Mouse (Mus musculus) myocyte (in vitro differentiated cells): Measurements from ENCODE around the gene Tinf2.
A peak's percentile ranks its signal among the peaks of the same experiment; 100 is the strongest.

ENCODE experiments used
- CEBPB ChIP-seq: IDR thresholded peaks from 2 replicates; pipeline ENCODE4 v1.6.1; 2011; ENCODE audit warnings: mild to moderate bottlenecking, moderate library complexity; ENCODE audit not compliant: poor library complexity, insufficient read depth, severe bottlenecking
- E2F4 ChIP-seq: IDR thresholded peaks from one replicate; pipeline ENCODE4 v1.6.1; 2011; ENCODE audit warnings: mild to moderate bottlenecking, control low read depth, moderate library complexity; ENCODE audit not compliant: insufficient read depth
- MAX ChIP-seq: IDR thresholded peaks from one replicate; pipeline ENCODE4 v1.6.1; 2011; ENCODE audit warnings: low read depth, mild to moderate bottlenecking, control low read depth
- MYOD1 ChIP-seq, 3 experiments: IDR thresholded peaks; one replicate each; pipeline ENCODE4 v1.6.1; 2011; ENCODE audit warnings: control low read depth in 2 of 3, low read depth in 2 of 3, mild to moderate bottlenecking in 2 of 3, moderate library complexity in 1 of 3; ENCODE audit not compliant: insufficient read length in 2 of 3, control insufficient read depth in 1 of 3
- POLR2A ChIP-seq: IDR thresholded peaks from one replicate; pipeline ENCODE4 v1.6.1; 2011; ENCODE audit warnings: low read depth, mild to moderate bottlenecking, control low read depth, moderate library complexity; ENCODE audit not compliant: insufficient read length
- POLR2AphosphoS2 ChIP-seq: IDR thresholded peaks from one replicate; pipeline ENCODE4 v1.6.1; 2011; ENCODE audit warnings: low read depth, control low read depth; ENCODE audit not compliant: insufficient read length
- SRF ChIP-seq: IDR thresholded peaks from one replicate; pipeline ENCODE4 v1.6.1; 2011; ENCODE audit warnings: low read depth; ENCODE audit not compliant: control insufficient read depth, insufficient read length
- TCF3 ChIP-seq: IDR thresholded peaks from one replicate; pipeline ENCODE4 v1.6.1; 2011; ENCODE audit warnings: low read depth, control low read depth; ENCODE audit not compliant: insufficient read length
- USF1 ChIP-seq: IDR thresholded peaks from one replicate; pipeline ENCODE4 v1.6.1; 2011; ENCODE audit warnings: low read depth, mild to moderate bottlenecking, control low read depth, moderate library complexity

DNA sequence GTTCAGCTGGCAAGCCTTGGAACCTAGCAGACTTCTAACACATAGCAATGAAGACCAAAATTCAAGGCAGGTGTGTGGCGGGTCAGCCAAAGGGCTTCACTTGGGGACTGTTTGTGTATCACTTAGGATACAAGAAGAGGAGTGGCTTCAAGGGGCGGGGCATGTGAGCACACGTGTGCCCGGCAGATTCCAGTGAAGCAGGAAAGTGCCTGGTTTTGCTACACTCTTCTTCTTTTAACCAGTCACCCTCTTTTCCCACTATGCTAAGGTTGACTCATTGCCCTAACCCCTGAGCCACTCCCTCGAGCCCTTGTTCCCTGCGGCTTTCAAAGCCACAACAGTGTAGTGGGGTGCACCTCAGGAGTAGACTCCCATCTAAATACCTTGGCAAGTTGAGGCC, 33.3 kb upstream of the Tinf2 start:
- no peak for TF ChIP-seq POLR2AphosphoS2
- TF ChIP-seq POLR2A: no peak
- TF ChIP-seq USF1: no peak
- no peak for TF ChIP-seq E2F4
- no peak for TF ChIP-seq SRF
- no peak for TF ChIP-seq TCF3
- TF ChIP-seq MYOD1 (IDR thresholded peaks at IDR 0.05; ENCODE audit: control insufficient read depth in 1 of 3, insufficient read length in 2 of 3, low read depth in 2 of 3): peak in 1 of 3 experiments; percentile 9
- TF ChIP-seq MAX: no peak
- TF ChIP-seq CEBPB: no peak
